Mouse (Mus musculus): ENCODE results near the gene Tpm1.

DNA sequence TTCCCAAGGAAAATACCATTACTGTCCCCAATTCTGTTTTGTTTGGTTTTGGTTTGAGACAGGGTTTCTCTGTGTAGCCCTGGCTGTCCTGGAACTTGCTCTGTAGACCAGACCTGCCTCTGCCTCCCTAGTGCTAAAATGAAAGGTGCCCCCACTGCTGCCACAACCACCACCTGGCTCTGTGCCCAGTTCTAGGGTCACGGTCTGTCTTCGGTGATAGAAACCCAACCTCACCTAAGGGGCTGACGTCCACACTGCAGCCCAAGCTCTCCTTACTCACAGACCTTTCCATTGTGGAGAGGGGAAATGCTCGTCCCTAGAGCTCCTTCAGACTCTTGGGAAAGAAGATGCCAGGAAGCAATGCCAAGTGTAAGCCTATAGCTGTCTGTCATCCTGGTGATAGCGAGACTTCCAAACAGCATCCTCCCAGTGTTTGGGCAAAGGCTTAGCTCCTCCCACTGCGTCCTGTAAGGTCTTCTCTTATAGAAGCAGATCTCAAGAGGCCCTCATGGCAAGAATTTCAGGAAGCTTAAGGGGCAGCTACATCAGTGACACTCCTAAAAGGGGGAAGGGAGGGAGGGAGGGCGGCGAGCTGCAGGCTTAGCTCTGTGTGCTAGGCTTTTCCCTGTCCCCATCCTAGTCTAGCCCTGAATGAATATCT is 57.3 kb downstream of the Tpm1 start:
- TF ChIP-seq CTCF (IDR thresholded peaks at IDR 0.05; ENCODE audit: low read depth, low read length) = no peak
- TF ChIP-seq POLR2A (IDR thresholded peaks at IDR 0.05; ENCODE audit: borderline replicate concordance, low read depth, low read length) = no peak

All from bone marrow macrophage, adult 2 months (primary cell).